Mouse (Mus musculus) thymus, adult 2 months (tissue): ENCODE results near the gene P4ha2.

Experiments
- CTCF ChIP-seq: fragments of 200-500 bp; IDR thresholded peaks from 2 replicates; pipeline ENCODE4 v1.5.1; 2012; ENCODE audit warnings: mild to moderate bottlenecking, control low read depth, low read length, moderate library complexity, borderline replicate concordance; ENCODE audit not compliant: control insufficient read depth, poor library complexity, insufficient read depth; ENCODE audit errors: extremely low read depth
- POLR2A ChIP-seq: fragments of 200-500 bp; IDR thresholded peaks from 2 replicates; pipeline ENCODE4 v1.6.1; 2012; ENCODE audit warnings: mild to moderate bottlenecking, low read length, control low read depth, moderate library complexity; ENCODE audit not compliant: control insufficient read depth, poor library complexity, insufficient read depth; ENCODE audit errors: extremely low read depth

- TF ChIP-seq CTCF (no peak), POLR2A (no peak)
These were observed 26.2 kb downstream of the P4ha2 start for GRCm38 (mm10) chr11:54125982-54126648.
